Mouse (Mus musculus): Measurements from ENCODE around the gene Olfr875. TPM values are rescaled to one million over a fixed set of nuclear protein-coding genes. Genes with fewer than 3 reads are reported as not detected.
"Not testable (repeated sequence)": the region's sequence is repeated elsewhere in the genome, so short reads cannot be mapped to it uniquely, and the experiment has no call there.

The Olfr875 gene
- polyA plus RNA-seq, 1 experiment from 2014 or later = not detected

DNA sequence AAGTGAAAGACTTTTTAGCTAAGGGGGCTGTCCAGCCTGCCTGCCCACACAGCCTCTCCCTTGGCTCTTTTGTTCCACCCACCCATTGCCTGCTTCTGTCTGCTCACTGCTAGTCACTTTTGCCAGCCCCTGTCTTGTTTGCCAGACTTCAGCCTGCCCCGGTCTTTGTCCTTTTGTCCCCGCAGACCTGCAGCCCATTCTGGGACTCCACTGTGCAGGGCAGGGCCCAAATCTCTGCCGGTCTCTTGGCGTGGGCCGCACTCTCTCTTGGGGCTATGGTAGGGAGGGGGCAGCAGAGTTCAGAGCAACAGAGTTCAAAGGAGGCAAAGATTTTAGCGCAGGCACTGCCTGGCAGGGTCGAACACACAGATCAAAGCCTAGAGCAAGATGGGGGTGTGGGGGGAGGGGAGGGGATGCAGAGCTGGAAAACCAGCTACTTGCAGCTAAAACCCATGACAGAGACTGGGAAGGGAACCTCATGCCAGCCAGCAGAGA, 11.2 kb downstream of the Olfr875 start:
- H3K4me2 ChIP-seq (replicated peaks) = peak overlapping the region; percentile 56
- H3K27ac ChIP-seq = peak overlapping the region; percentile 68
- peak overlapping the region; percentile 27 for H3K4me3 ChIP-seq (replicated peaks; ENCODE audit: low read length)
- H3K9me3 ChIP-seq (ENCODE audit: control insufficient read depth, low read length) = no peaks in the 10 kb centered on the region
- H3K36me3 ChIP-seq (replicated peaks; ENCODE audit: control insufficient read depth, insufficient read depth) = no peaks in the 10 kb centered on the region
- H3K9ac ChIP-seq = peak overlapping the region; percentile 54; the same call in 1 of the 2 replicates
- under 1% methylated on average over 7 of the region's 7 CpGs for WGBS
- peaks cover 7% of the 10 kb centered on the region; the same call in 1 of the 2 replicates for H3K4me1 ChIP-seq (replicated peaks; ENCODE audit: control insufficient read depth, insufficient read depth, low read length)
- peak; percentile 43 for DNase-seq (ENCODE audit: low spot score)
- peak; percentile 94 for ATAC-seq (ENCODE audit: low FRiP score)
- H3K27me3 ChIP-seq (ENCODE audit: control insufficient read depth, insufficient read depth, low read length) = no peaks in the 10 kb centered on the region

GRCm38 (mm10) chr9:37783394-37784387, 12.0 kb downstream of the Olfr875 start:
- Histone ChIP-seq H3K27ac (peak overlapping the region; percentile 68; the same call in 1 of the 2 replicates), H3K4me2 (replicated peaks) (peak overlapping the region; percentile 56)
- DNase-seq (ENCODE audit: low spot score); H3K9ac ChIP-seq; H3K27me3 ChIP-seq (ENCODE audit: control insufficient read depth, insufficient read depth, low read length); H3K4me3 ChIP-seq (replicated peaks; ENCODE audit: low read length); H3K9me3 ChIP-seq (ENCODE audit: control insufficient read depth, low read length); H3K4me1 ChIP-seq (replicated peaks; ENCODE audit: control insufficient read depth, insufficient read depth, low read length); H3K36me3 ChIP-seq (replicated peaks; ENCODE audit: control insufficient read depth, insufficient read depth): not testable (repeated sequence)
- WGBS = 58% methylated on average over 11 of the region's 15 CpGs
- peak; percentile 39; the same call in 1 of the 2 replicates for ATAC-seq (ENCODE audit: low FRiP score)

GRCm38 (mm10) chr9:37786411-37786810, 14.8 kb downstream of the Olfr875 start:
- no peak for ATAC-seq (ENCODE audit: low FRiP score)
- Histone ChIP-seq H3K27me3 (ENCODE audit: control insufficient read depth, insufficient read depth, low read length) (no peaks in the 10 kb centered on the region), H3K4me1 (replicated peaks; ENCODE audit: control insufficient read depth, insufficient read depth, low read length) (peaks cover 7% of the 10 kb centered on the region; the same call in 1 of the 2 replicates), H3K4me3 (replicated peaks; ENCODE audit: low read length) (no peak overlapping the region), H3K9ac (no peak overlapping the region), H3K9me3 (ENCODE audit: control insufficient read depth, low read length) (no peaks in the 10 kb centered on the region), H3K27ac (no peak overlapping the region), H3K4me2 (replicated peaks) (no peak overlapping the region), H3K36me3 (replicated peaks; ENCODE audit: control insufficient read depth, insufficient read depth) (no peaks in the 10 kb centered on the region)
- no peak for DNase-seq (ENCODE audit: low spot score)
- 83% methylated on average over 2 of the region's 2 CpGs for WGBS

- H3K4me2 ChIP-seq (replicated peaks) = no peak overlapping the region
- H3K36me3 ChIP-seq (replicated peaks; ENCODE audit: control insufficient read depth, insufficient read depth) = no peaks in the 10 kb centered on the region
- ATAC-seq (ENCODE audit: low FRiP score) (no peak), DNase-seq (ENCODE audit: low spot score) (no peak)
- H3K9me3 ChIP-seq (ENCODE audit: control insufficient read depth, low read length) = no peaks in the 10 kb centered on the region
- no peak overlapping the region for H3K9ac ChIP-seq
- 84% methylated on average over 4 of the region's 4 CpGs for WGBS
- no peak overlapping the region for H3K27ac ChIP-seq
- no peak overlapping the region for H3K4me3 ChIP-seq (replicated peaks; ENCODE audit: low read length)
- no peaks in the 10 kb centered on the region for H3K27me3 ChIP-seq (ENCODE audit: control insufficient read depth, insufficient read depth, low read length)
- no peaks in the 10 kb centered on the region for H3K4me1 ChIP-seq (replicated peaks; ENCODE audit: control insufficient read depth, insufficient read depth, low read length)
Measured at GRCm38 (mm10) chr9:37802055-37802454, 30.4 kb downstream of the Olfr875 start.

DNA sequence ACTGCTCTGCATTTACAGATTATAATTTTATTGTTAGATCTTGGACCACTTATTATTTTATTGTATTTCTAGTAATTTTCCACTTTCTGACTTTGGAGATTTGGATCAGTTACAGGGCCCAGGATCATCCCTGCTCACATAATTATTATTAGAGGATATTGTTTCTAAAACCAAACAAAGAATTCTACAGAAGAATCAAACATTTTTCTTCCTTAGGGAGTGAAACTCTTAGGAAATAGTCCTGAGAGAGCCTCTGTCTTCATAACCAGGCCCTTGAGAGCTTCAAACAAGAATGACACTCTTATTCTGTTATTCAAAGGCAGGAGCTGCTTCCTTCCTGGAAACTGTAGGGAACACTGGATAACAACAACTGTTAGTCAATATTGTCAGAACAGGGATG, 31.1 kb downstream of the Olfr875 start, which contains the start of gene Olfr876:
TSS of gene Olfr876 (plus strand) at position 301 of the 400 bp plus-strand sequence.
- H3K36me3 ChIP-seq (replicated peaks; ENCODE audit: control insufficient read depth, insufficient read depth) = no peaks in the 10 kb centered on the region
- no peak within 1 kb of the TSS for H3K4me2 ChIP-seq (replicated peaks)
- DNase-seq (ENCODE audit: low spot score) = no peak
- no peaks in the 10 kb centered on the region for H3K9me3 ChIP-seq (ENCODE audit: control insufficient read depth, low read length)
- H3K9ac ChIP-seq = no peak within 1 kb of the TSS
- H3K27ac ChIP-seq = no peak within 1 kb of the TSS
- no peak within 1 kb of the TSS for H3K4me3 ChIP-seq (replicated peaks; ENCODE audit: low read length)
- no peaks in the 10 kb centered on the region for H3K27me3 ChIP-seq (ENCODE audit: control insufficient read depth, insufficient read depth, low read length)
- no peak for ATAC-seq (ENCODE audit: low FRiP score)
- no peaks in the 10 kb centered on the region for H3K4me1 ChIP-seq (replicated peaks; ENCODE audit: control insufficient read depth, insufficient read depth, low read length)

DNA sequence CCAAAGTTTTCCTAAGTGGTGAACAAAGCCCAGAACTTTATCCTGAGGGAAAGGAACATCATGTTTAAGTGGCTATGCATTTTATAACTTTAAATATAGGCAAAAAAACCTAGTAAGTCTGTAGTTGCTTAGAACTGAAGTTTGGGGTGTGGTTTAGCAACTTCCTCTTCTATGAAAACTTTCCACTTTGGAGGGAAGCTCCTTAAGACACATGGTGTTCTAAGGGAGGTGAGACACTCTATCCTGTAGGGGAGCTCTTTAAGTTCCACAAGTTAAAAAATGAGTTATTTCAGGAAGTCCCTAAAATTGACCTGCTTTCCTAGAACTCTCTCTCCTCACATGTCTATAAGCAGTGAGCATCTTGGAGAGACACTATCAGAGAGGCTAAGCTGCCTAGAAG, 35.6 kb downstream of the Olfr875 start:
- H3K4me1 ChIP-seq (replicated peaks; ENCODE audit: control insufficient read depth, insufficient read depth, low read length) = no peaks in the 10 kb centered on the region
- H3K9me3 ChIP-seq (ENCODE audit: control insufficient read depth, low read length) = no peaks in the 10 kb centered on the region

DNA sequence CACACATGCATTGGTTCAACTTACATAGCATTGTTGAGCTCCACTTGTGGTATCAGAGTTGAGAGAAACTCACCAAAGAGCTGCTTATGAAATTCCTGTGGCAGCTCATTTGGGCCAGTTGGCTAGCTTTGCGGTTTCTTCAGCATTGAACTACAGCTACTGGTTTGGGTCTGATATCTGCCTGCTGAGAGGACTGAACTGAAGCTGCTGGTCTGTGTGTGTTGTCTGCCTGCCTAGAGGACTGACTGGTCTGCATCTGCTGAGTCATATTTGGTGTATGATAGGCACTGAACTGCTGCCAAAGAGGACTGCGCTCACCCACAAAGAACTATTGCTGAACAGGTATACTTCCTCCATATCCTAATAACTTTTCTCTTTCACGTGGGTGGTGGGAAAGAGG, 36.8 kb downstream of the Olfr875 start:
- no peaks in the 10 kb centered on the region for H3K4me1 ChIP-seq (replicated peaks; ENCODE audit: control insufficient read depth, insufficient read depth, low read length)
- no peaks in the 10 kb centered on the region for H3K27me3 ChIP-seq (ENCODE audit: control insufficient read depth, insufficient read depth, low read length)
- no peak for DNase-seq (ENCODE audit: low spot score)
- H3K36me3 ChIP-seq (replicated peaks; ENCODE audit: control insufficient read depth, insufficient read depth) = no peaks in the 10 kb centered on the region
- H3K4me3 ChIP-seq (replicated peaks; ENCODE audit: low read length) = no peak overlapping the region
- H3K4me2 ChIP-seq (replicated peaks) = no peak overlapping the region
- ATAC-seq (ENCODE audit: low FRiP score) = no peak
- H3K27ac ChIP-seq = no peak overlapping the region
- no peak overlapping the region for H3K9ac ChIP-seq
- 96% methylated on average over 3 of the region's 3 CpGs for WGBS
- H3K9me3 ChIP-seq (ENCODE audit: control insufficient read depth, low read length) = no peaks in the 10 kb centered on the region

More for the DNA sequence above, 35.6 kb downstream of the Olfr875 start:
- DNase-seq (ENCODE audit: low spot score) (no peak), ATAC-seq (ENCODE audit: low FRiP score) (no peak)
- no peak overlapping the region for H3K4me2 ChIP-seq (replicated peaks)
- no peaks in the 10 kb centered on the region for H3K36me3 ChIP-seq (replicated peaks; ENCODE audit: control insufficient read depth, insufficient read depth)
- no peak overlapping the region for H3K27ac ChIP-seq
- no peak overlapping the region for H3K9ac ChIP-seq
- no peaks in the 10 kb centered on the region for H3K27me3 ChIP-seq (ENCODE audit: control insufficient read depth, insufficient read depth, low read length)
- no peak overlapping the region for H3K4me3 ChIP-seq (replicated peaks; ENCODE audit: low read length)

DNA sequence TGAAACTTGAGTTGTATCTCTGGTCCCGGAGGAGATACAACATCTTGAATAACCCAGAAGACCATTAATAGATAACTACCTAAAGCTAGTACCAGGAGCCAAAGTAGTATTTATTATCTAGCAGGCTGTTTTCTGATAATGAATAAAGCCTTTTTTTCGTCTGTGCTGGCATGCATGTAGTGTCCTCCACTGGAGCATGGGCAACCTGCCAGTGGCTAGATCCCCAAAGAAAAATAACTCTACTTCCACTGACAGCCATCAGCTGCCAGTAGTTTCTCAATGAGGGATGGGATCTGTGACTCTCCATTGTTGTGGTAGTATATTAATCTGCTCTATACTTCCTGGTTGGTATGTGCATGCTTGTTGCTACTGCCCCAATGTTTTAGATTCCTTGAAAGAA, 37.3 kb downstream of the Olfr875 start:
- WGBS = 77% methylated on average over 2 of the region's 2 CpGs
- Histone ChIP-seq H3K27ac (no peak overlapping the region), H3K4me1 (replicated peaks; ENCODE audit: control insufficient read depth, insufficient read depth, low read length) (no peaks in the 10 kb centered on the region), H3K4me2 (replicated peaks) (no peak overlapping the region), H3K36me3 (replicated peaks; ENCODE audit: control insufficient read depth, insufficient read depth) (no peaks in the 10 kb centered on the region), H3K9ac (no peak overlapping the region), H3K9me3 (ENCODE audit: control insufficient read depth, low read length) (no peaks in the 10 kb centered on the region), H3K4me3 (replicated peaks; ENCODE audit: low read length) (no peak overlapping the region), H3K27me3 (ENCODE audit: control insufficient read depth, insufficient read depth, low read length) (no peaks in the 10 kb centered on the region)
- ATAC-seq (ENCODE audit: low FRiP score) (no peak), DNase-seq (ENCODE audit: low spot score) (no peak)

- H3K4me2 ChIP-seq (replicated peaks) = no peak overlapping the region
- DNase-seq (ENCODE audit: low spot score) = peak; percentile 50
- ATAC-seq (ENCODE audit: low FRiP score) = no peak
- H3K27me3 ChIP-seq (ENCODE audit: control insufficient read depth, insufficient read depth, low read length) = no peaks in the 10 kb centered on the region
- no peak overlapping the region for H3K4me3 ChIP-seq (replicated peaks; ENCODE audit: low read length)
- no peaks in the 10 kb centered on the region for H3K36me3 ChIP-seq (replicated peaks; ENCODE audit: control insufficient read depth, insufficient read depth)
- no peaks in the 10 kb centered on the region for H3K4me1 ChIP-seq (replicated peaks; ENCODE audit: control insufficient read depth, insufficient read depth, low read length)
- WGBS = 40% methylated on average over 3 of the region's 3 CpGs
- H3K9me3 ChIP-seq (ENCODE audit: control insufficient read depth, low read length) = no peaks in the 10 kb centered on the region
- H3K9ac ChIP-seq = no peak overlapping the region
- H3K27ac ChIP-seq = no peak overlapping the region
Measured at GRCm38 (mm10) chr9:37814696-37815095, 43.0 kb downstream of the Olfr875 start.
